Mouse (Mus musculus) megakaryocyte progenitor cell, adult 5-6 weeks (primary cell): Measurements from ENCODE around the gene Dennd4b. TPM values are rescaled to one million over a fixed set of nuclear protein-coding genes. Genes with fewer than 3 reads are reported as not detected.
A peak's percentile ranks its signal among the peaks of the same experiment; 100 is the strongest.
"Not testable (repeated sequence)": the region's sequence is repeated elsewhere in the genome, so short reads cannot be mapped to it uniquely, and the experiment has no call there.

ENCODE experiments used
- ATAC-seq: replicated peaks from 2 replicates; pipeline ENCODE4 v1.8.0; 2016; ENCODE audit warnings: mild to moderate bottlenecking, moderate TSS enrichment, inconsistent platforms; ENCODE audit not compliant: poor library complexity
- total RNA-seq, 2 experiments: library from RNA; stranded (forward) in 1 of 2; stranded (reverse) in 1 of 2; fragments of 157-497, 149-512 nt in 1 of 2; fragments of 200-1000 nt in 1 of 2; gene quantifications; 2 replicates each; pipeline versions ENCODE4 v1.2.3 to v1.2.4; 2015 to 2017

The Dennd4b gene
- total RNA-seq, 2 experiments from 2014 or later, result 8.9 to 21.9 TPM

DNA sequence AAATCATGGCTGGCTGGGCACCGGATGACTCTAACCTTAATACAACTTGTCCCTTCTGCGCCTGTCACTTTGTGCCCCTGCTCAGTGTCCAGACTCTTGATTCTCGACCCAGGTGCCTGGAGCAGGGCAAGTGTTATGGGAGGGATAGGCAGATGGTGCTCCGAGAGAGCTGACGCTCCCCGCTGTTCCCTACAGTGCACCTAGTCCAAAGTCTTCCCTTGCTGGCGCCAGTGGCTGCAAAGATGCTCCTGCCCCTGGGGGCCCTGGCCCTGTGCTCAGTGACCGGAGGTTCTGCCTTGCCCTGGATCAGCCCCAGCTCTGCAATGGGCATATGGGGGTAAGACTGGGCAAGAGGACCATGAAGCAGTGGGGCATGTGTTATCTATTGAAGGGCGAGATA lies 12.8 kb downstream of the Dennd4b start:
- ATAC-seq, result no peak

DNA sequence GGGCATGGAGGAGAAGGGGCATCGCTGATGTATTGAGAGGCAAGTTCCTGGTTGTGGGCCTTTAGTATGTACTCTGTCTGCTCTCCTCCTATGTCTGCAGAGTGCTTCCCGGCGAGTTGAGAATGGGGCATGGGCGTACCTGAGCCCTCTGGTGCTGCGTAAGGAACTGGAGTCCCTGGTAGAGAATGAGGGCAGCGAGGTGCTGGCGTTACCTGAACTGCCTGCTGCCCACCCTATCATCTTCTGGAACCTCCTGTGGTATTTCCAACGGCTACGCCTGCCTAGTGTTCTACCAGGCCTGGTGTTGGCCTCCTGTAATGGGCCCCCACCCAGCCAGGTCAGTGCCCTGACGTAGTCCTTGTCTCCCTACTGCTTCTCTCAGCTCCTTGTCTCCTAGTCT lies 13.2 kb downstream of the Dennd4b start:
- ATAC-seq, result no peak

DNA sequence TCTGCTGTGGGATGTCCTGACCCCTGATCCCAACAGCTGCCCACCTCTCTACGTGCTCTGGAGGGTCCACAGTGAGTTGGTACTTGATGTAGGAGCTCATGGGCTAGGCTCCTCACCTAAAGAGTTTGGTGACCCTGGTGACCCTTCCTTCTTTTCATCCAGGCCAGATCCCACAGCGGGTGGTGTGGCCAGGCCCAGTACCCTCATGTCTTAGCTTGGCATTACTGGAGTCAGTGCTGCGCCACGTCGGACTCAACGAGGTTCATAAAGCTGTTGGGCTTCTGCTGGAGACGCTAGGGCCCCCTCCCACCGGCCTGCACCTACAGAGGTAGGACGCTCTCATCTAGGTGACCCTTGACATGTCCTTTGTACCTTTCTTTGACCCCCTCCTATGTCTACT lies 14.2 kb downstream of the Dennd4b start:
- no peak for ATAC-seq

DNA sequence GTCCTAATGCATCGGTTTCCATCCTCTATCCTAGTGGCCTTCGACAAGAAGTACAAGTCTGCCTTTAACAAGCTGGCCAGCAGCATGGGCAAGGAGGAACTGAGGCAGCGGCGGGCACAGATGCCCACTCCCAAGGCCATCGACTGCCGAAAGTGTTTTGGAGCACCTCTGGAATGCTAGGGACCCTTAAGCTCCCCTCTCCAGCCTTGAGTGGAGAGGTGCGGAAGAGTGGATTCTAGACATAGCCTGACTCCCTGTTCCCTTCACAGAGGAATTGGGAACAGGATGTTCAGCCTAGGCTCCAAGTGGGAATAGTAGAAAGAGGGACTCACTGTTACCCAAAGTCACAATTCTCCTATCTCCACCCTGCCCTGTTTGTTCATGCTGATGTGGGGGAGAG lies 14.8 kb downstream of the Dennd4b start:
- no peak for ATAC-seq

DNA sequence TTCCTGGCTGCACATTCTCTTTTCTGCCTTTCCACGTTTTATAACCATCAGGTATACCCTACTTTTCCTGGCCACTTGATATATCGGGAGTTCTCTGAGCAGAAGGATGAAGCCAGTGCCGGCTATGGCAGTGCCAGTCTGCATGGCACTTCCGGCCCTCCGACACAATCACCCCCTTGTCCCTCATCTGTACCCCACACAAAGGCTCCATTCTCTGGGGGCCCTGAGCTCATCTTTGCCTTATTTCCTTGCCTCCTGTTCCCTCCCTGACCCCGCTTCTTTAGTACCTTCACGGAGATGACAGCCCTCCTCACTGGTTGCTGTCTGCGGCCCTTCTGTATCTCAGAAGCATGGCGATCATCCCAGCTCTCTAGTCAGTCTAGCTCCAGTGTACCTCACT lies 15.7 kb downstream of the Dennd4b start:
- no peak for ATAC-seq

DNA sequence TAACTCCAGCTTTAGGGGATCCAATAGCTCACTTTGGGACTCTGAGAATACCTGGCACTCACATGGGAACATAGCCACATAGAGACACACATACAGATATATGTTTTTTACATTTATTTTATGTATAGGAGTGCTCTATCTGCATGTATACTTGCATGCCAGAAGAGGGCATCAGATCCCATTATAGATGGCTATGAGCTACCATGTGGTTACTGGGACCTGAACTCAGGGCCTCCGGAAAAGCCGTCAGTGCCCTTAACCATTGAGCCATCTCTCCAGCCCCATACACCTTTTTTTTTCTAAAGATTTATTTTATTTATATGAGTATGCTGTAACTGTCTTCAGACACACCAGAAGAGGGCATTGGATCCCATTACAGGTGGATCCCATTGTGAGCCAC lies 19.2 kb downstream of the Dennd4b start:
- ATAC-seq, result no peak

DNA sequence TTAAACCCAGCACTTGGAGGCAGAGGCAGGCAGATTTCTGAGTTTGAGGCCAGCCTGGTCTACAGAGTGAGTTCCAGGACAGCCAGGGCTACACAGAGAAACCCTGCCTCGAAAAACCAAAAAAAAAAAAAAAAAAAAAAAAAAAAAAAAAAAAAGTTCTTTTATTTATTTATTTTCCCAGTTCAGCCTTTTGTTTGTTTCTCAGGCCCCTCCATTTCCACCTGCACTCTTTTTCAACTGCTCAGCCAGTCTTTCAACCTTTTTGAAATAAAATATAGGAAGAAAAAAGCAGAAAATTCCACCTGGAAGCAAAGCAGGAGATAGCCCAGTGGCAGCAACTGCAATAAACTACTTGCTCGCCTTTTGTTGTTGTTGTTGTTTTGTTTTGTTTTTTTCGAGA lies 24.4 kb downstream of the Dennd4b start:
- not testable (repeated sequence) for ATAC-seq

DNA sequence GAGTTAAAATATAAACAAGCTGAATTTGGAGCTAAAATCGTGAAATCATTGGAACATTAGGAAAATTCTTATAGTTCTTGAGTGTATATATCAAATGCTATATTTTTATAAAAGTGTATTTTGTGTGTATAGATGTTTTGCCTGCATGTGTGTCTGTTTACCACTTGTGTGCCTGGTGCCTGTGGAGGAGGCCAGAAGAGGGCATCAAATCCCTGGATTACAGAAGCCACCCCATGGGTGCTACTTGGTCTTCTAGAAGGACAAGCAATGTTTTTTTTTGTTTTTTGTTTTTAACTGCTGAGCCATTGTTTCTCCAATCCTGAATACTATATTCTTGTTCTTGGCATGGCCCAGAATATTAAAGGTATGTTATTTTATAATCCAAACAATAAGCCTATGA lies 25.6 kb downstream of the Dennd4b start:
- ATAC-seq, result no peak

DNA sequence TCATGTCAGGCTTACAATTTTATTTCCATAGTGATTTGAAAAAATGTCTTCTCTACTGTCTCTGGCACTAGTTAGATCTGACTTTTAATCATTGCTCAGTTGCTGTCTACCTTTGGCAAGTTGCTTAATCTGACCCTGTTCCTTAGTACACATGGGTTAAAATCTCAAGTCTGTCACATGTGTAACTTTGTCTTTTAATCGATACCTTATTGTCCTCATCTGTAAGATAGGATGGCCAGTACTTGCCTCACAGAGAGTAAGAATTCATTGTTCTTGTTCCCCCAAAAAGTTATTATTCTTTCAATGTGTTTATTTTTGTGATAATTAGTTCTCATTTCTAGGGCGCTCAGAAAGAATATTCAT lies 27.0 kb downstream of the Dennd4b start:
- no peak for ATAC-seq

DNA sequence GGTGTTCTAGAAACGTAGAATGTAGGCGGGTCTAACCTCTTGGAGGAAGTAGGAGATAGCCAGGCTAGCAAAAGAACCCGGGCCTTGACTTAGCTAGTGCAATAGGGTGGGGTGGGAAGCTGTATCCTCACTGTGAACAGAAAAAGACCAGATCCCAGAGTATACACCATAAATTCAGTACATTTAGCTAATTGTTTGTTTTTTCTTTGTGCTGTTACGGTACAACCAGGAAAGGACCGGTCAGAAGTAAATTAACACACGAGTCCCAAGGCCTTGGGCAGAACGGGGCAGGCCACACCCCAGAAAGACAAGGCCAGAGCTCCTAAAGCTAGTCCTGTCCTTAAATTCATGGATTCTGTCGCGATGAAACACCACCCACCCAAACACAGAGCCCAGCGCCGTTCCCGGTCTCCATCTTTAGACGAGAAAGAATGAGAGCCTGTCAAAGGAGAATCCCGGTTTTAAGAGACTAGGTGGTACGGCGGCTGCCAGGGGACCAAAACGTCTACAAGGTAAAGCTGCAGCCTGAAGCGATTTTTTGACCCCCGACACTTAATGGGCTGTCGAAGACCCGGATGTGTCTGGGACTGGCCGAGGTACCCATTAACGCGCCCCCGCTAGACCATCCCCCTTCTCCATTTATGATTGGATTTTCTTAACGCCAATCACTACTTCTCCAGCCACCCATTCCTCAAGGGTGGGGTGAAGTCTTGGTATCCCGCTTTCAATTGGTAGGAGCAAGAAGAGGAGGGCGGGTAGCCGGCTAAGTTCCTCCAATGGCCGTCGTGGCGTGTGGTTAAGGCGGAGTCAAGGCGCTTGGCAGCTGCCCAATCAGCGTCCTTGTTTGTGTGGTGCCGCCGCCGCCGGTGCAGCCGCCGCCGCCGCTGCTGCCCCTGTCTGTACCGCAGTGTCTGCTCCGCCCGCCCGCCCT lies 27.6 kb downstream of the Dennd4b start, which contains the start of gene Gatad2b:
Gene Gatad2b, plus strand, starts transcription at position 834 of the 931 bp plus-strand sequence.
- peak; percentile 95 for ATAC-seq

DNA sequence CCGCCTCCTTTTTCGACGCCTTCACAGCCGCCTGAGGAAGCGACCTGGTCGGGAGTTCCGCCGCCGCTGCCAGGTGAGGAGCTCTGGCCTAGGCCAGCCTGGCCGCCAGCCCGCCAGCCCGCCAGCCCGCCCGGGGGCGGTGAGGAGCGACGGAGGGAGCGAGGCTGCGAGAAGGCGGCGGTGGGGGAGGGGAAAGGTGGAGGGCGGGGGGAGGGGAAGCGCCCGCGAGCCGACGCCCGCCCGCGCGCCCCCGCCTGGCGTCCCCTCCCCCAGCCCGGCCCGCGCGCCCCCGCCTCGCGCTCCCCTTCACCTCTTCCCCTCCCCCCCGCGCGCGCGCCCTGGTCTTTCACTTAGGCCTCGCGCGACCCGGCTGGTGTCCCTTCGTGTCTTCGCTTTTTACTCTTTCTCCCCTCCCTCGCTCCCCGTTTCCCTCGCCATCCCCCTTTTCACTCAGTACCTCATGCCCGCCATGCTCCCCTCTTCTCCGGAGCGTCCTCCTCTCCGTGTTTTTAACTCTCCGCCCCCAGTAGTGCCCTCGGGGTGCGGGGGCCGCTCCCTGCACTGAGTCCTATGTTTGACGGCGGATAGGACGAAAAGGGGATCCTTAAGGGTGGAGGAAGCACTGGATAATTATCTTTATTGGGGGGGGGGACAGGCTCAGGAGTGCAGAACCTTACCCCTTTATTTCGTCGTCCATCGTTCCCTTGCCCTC lies 28.5 kb downstream of the Dennd4b start:
- ATAC-seq, result 0 out of 2 replicates have a peak, but pooled peaks have one; percentile 5

DNA sequence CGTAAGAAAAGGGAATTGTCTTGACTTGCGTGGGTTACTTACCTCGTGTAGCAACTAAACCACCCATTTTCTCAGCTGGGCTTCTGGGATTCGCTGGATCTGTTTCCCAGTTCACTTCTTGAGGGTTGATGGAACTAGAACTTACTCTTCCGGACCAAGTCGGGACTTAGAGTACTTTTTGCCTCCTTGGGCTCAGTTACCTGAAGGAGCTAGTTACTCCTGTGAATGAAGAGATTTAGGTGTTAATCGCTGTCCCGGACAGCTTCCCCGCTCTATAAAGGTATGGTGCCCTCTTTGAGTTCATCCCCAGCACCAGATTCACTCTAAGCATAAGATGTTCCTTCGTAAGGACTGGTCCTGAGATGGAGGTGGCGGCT lies 29.1 kb downstream of the Dennd4b start:
- no peak for ATAC-seq

DNA sequence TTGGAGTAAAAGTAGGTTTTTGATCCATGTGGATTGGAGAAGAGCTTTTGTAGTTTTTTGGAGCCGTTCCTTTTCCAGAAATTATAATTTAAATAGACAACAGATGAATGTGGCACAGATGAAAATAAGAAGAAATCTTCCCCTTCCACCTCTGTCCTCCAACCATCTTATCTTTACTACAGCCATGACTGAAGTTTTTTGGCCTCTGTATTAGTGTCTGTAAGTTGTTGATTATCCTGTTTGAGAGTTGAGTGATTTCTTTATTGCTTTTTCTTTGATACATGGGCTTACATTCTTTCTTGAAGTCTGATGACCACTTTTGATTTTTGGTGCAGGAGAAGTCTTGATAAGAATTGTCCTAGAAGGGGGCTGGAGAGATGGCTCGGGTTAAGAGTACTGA lies 29.7 kb downstream of the Dennd4b start:
- ATAC-seq, result no peak

DNA sequence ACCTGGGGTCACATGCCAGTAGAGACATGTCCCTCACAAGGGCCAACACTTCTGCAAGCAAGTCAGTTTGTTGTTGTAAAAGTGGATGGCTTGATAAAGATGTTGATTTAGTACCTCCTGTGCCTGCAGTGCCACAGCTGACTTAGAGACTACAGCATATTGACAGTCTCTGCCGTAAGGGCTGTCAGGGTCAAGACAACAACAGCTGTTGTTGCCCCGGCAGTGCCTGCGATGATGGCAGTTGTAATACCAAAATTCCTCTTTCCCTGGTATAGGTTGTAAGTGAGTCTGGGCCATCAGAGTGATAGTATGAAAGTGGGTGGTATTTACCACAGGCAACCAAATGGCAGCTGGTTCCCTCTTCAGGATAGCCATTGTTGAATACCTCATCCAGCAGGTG lies 40.8 kb downstream of the Dennd4b start:
- ATAC-seq, result no peak

DNA sequence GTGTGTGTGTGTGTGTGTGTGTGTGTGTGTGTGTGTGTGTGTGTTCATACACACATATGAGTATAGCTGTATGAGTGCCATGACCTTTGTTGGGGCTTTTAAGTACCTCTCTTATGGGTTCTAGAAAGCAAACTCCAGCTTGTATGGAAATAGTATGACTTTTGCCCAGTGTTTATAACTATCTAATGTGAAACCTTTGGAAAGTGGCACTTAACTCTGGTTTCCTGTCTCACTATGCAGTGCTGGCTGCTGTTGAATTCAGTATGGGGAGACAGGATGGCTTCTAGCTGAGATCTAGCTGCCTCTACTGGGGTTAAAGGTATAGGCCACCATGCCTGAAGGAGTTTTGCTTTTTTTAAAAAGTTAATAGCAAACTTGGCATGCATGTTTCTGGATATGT lies 44.6 kb downstream of the Dennd4b start:
- no peak for ATAC-seq

DNA sequence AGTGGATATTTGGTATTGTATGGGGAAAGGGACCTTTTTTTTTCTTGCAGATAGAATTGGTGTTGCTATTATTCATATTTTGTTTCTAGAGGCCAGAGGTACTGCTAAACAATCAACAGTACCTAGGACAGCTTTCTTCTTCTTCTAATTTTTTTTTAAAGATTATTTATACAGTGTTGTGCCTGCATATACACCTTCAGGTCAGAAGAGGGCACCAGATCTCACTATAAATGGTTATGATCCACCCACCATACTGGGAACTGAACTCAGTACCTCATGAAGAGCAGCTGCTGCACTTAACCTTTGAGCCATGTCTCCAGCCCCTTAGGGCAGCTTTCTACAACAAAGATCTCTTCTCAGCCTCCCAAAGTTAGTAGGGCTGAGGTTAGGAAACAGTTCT lies 48.4 kb downstream of the Dennd4b start:
- ATAC-seq, result peak; percentile 97

DNA sequence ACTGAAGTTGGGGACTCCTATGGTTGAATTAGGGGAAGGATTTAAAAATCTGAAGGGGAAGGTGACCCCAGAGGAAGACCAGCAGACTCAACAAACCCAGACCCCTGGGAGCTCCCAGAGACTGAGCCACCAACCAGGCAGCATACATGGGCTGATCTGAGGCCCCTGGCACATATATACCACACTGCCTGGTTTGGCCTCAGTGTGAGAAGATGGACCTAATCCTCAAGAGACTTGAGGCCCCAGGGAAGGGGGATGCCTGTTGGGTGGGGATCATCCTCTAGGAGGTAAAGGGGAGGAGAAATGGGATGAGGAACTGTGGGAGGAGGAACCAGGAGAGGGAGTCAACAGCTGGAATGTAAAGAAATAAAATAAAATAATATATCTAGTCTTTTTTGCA lies 49.3 kb downstream of the Dennd4b start:
- no peak for ATAC-seq

DNA sequence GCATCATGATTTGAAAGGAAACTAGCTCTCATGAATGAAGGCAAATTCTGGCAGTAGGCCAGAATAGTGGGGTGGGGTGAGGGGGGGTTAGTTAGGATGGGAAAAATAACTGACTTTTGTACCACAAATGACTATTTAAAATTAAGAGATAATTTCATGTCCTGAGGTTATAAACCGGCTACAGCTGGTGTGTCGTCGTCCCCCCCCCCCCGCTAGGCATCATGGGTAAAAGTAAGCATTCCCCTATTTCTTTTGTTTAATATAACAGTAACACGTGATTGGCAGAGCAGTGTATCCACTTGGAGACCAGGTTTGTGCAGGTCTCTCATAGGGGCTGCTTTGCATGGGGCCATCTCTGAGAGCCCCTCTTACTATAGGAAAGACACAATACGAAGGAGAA lies 57.3 kb downstream of the Dennd4b start:
- ATAC-seq, result peak; percentile 57

DNA sequence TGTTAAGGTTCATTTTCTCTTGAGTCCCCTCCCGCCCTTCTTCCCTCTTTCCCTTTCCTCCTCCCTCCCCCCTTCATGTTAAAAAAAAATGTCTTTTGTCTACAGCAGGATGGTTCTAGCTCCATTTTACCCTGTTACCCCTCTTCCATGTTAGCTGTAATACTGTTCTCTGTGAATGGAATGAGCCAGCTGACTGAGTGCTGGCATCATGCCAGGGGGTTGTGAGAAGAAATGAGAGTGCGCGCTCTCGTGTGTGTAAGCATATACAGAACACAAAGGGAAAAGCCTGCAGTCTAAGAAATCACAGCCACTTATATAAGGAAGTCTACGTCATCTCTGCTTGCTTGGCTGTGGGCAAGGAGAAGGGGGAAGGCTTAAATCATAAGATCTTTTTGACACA lies 58.1 kb downstream of the Dennd4b start:
- ATAC-seq, result peak; percentile 40
